Mouse (Mus musculus) gonadal fat pad, adult 2 months (tissue): ENCODE measurements around the gene Teddm3. TPM values are rescaled to one million over a fixed set of nuclear protein-coding genes. Genes with fewer than 3 reads are reported as not detected.
"Not testable (repeated sequence)": the region's sequence is repeated elsewhere in the genome, so short reads cannot be mapped to it uniquely, and the experiment has no call there.

Source experiments
- DNase-seq: peaks from one replicate; pipeline ENCODE4 v3.0.0-alpha.2; 2012; ENCODE audit warnings: low read depth
- polyA plus RNA-seq: library from polyadenylated mRNA; depleted of rRNA; stranded (reverse); fragments of >200 nt; gene quantifications from 2 replicates; pipeline ENCODE4 v1.2.3, GENCODE M21; 2012; rRNA removed

Teddm3 gene
- polyA plus RNA-seq, 1 experiment, result not detected

DNA sequence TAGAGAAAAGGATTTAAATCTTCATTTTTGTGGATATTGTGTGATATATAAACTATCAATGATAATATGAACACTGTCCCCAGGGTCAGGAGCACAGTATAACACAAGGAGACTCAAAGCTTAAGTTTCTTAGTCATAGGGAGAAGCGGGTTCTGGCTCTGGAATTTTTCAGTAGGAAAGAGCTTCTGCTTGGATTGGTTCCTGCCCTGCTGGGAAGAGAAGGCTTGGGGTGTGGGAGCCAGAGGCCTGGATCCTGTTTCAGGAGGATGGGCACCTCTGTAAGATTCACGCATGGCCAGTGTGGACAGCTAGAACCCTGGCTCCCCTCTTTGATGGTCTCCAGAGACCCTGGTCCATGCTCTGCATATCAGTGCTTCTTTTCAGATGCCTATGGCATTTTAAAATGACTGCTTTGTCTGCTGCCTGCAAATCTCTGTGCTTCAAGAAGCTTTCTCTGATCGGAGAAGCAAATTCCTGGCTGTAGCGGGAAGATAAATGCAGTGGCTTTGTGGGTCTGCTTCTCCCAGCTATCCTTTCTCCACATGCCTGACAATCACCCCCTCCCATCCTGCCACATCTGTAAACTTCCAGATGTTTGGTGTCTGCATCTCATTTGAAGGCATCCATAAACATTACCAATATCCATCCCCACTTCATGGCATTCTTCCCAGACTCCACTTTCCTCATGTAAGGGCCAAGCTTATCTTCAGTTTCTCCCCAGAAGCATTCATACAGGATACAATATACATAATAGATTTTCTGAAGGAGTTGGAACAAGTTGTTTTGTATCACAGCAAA, 2.0 kb downstream of the Teddm3 start:
- DNase-seq, result no peak

- no peak for DNase-seq
These were observed 3.9 kb downstream of the Teddm3 start for GRCm38 (mm10) chr16:21149896-21150295.

- DNase-seq, result not testable (repeated sequence)
These were observed 5.3 kb downstream of the Teddm3 start for GRCm38 (mm10) chr16:21148451-21148850.

DNA sequence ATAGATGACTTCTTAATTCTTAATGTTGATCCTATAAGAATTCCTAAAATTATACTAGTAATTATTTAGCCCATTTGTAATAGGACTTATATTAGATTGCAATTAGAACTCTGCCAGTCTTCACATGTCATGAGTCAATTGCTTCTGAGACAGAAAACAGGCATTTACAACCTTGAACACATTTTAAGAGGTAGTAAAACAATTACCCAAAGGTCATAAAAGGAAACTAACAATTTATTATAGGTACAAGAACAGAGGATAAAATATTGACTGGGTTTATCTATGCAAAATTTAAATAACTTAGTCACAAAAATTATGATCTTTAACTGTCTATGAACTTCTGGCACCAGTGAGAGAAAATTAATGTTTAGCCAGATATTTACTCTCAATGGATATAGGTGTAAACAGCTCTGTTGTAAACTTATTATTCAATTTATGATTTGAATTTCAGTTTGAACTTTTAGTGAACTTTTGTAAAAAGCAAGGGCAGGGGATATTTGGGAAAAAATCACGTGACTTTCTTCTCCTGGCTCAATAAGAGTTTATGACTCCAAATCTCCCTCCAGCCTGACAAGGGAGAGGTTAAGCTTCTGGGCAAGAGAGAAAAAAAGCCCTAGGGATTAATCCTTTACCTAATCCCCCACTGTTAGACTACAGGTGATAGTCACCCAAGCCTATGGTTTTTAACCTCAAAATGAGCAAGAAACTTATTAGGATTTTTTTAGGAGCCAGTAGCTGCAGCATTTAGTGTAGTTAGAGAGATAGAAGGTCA, 17.3 kb downstream of the Teddm3 start:
- no peak for DNase-seq

- not testable (repeated sequence) for DNase-seq
These were observed 26.1 kb downstream of the Teddm3 start for GRCm38 (mm10) chr16:21127666-21128065.

DNA sequence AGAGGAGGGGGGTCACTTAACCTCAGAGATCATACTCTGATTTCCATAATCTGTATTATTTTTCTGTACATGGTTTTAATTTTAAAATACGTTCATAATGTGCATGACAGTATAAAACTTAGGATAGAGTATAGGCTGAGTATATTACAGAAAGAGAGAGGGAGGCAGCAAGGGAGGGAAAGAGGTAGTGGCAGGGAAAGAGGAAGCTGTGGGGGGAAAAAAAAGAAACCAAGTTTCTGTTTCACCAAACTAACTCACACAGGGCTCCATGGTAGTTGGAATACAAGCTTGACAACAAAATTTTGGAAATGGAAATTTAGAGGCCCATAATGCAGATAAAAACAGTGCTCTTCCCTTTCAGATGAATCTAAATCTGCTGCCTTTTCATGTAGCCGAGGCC, 31.0 kb downstream of the Teddm3 start:
- DNase-seq, result not testable (repeated sequence)

DNA sequence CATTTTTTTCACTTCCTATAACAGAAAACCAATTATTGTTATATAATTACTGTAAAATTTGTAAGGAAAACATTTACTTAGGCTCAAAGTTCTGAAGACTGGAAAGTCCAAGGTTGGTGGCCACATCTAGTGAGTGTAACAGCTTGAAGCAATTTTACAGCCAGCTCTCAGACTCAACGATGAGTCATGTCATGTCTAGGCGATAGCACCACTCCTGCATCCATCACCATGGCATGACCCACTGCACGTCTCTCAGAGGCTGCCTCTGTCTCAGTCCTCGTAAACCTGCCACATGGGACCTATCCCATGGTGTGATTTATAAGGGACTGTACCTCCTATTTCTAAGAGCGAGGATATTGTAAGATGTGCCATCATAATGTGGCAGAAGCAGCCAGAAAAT, 37.7 kb downstream of the Teddm3 start:
- no peak for DNase-seq

- DNase-seq, result no peak
These were observed 44.3 kb downstream of the Teddm3 start for GRCm38 (mm10) chr16:21109473-21109872.

Other genes with a start within 250 kb of the Teddm3 start
- 10.5 and 11.7 TPM in 2 replicates for gene Ephb3, start 50.8 kb upstream of the Teddm3 start, polyA plus RNA-seq